Mouse (Mus musculus) testis, adult 2 months (tissue): ENCODE data around the gene Itgae.

Experiments used
- CTCF ChIP-seq: fragments of 200-500 bp; IDR thresholded peaks from 2 replicates; pipeline ENCODE4 v1.5.1; 2012; ENCODE audit warnings: low read depth, mild to moderate bottlenecking, inconsistent platforms, low read length, moderate library complexity; ENCODE audit not compliant: control insufficient read depth, insufficient read depth, insufficient replicate concordance
- POLR2A ChIP-seq: fragments of 200-500 bp; IDR thresholded peaks from 2 replicates; pipeline ENCODE4 v1.6.1; 2012; ENCODE audit warnings: low read depth, mild to moderate bottlenecking, inconsistent platforms, low read length, moderate library complexity; ENCODE audit not compliant: control insufficient read depth

DNA sequence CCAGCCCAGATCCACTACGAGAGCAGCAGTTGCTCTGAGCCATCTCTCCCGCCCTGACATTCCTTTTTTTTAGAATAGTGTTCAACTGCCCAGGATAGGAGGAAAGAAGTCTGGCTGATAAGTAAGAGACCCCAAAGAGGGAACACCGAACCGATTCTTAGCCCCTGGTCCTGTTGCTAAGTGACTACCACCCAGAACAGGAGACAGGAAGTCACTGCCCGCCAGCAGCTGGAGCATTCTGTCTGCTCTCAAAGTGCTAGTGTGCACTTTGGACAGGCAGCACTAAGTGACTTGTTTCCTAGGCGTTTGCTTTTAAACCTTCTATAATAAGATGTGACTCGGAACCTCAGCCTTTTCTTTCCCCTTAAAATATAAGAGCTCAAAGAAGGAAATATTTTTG lies 5.0 kb upstream of the Itgae start:
- TF ChIP-seq CTCF (no peak), POLR2A (no peak)
